Mouse (Mus musculus) CH12F3 (cell line): ENCODE measurements around the gene Aldh1a3.

Experiments
- in situ Hi-C: fragments of 300-500 bp; cut with MboI; formaldehyde crosslinking; loops from 2 replicates; pipeline ENCODE4 v1.14.3; 2020; ENCODE audit warnings: low sequenced_read_pairs

The Aldh1a3 gene

DNA sequence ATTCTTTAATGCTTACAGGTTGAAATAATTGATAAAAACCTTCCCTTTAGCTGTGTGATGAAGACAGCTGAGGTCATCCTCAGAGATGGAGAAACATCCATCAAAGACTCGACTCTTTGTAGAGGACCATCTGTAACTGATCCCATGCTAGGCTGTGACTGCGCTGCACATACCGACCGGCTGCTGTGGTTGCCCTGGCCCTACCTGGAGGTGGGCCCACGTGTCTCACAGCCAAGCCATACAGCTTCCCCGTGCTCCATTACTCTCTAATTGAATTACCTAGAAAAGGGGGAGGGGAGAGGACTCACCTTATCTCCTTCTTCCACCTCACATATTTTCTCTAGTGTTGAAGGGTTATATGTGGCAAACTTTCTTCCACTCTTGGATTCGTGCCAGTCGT lies 5.4 kb downstream of the Aldh1a3 start:
- in situ Hi-C loops = no loop called here

DNA sequence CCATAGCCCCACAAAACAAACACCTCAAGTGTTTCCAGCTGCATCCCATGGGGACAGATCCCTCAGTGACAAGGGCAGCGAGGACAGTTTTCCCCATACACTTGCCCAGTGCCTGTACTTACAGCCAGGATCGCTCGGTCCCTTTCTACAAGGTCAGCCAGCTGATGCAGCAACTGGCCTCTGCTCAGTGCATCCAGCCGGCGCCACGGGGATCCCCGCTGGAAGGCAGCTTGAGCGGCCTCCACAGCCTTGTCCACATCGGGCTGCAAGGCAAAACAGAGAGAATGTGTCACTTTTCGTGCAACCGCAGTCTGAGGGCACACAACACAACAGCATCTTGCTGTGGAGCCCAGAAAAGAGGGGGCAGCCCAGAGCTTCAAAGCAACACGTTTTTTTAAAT lies 8.3 kb downstream of the Aldh1a3 start:
- in situ Hi-C loops = no loop called here

DNA sequence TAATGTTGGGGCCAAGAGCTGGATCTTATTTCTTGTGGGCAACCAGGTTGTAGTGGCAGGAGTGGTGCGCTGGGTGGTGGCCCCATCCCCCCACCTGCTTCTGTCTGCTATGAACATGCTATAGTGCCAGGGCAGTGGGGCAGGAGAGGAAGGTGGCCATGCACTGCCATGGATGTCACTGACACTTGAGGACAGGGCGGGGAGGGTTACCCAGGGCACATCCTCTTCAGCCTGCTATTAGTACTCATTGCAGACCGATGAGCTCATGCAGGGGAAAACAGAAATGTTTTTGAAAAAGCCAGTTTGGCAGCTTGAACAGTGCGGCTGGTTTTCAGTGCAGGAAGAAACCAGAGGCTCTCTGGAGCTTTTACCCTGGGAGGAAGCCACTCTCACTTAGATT lies 10.5 kb downstream of the Aldh1a3 start:
- in situ Hi-C loops = no loop called here

DNA sequence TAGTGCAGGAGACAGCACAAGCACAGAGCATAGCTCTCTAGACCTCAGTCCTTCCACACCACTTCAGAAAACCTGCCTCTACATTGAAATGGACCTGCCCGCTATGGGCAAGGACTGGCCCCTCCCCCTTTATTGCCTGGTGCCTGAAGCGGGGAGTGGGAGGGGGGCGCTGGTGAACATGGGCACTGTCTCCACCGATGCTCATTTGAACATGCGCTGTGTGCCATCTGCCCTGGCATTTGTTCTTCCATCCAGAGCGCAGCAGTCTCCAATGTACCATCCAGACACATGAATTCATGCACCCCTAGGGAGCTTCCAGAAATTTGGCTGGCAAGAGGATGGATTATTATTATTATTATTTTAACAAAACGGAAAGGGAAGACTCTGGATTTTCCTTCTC lies 14.2 kb downstream of the Aldh1a3 start:
- in situ Hi-C loops = no loop called here

DNA sequence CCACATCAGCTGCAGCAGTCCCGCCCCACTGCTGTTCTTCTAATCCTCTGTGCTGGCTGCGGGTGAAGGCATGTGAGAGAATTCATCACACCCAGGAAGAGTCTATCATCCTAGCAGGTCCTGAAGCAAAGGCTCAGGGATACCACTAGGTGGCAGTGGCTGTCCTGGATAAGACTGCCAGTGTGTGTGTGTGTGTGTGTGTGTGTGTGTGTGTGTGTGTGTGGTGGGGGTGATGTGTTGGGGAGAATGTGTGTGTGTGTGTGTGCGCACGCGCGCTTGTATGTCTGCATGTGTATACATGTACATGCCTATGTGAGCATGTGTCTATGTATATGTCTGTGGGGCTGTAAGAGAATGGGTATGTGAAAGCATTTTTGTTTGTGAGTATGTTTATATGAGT lies 17.9 kb downstream of the Aldh1a3 start:
- in situ Hi-C loops = no loop called here

DNA sequence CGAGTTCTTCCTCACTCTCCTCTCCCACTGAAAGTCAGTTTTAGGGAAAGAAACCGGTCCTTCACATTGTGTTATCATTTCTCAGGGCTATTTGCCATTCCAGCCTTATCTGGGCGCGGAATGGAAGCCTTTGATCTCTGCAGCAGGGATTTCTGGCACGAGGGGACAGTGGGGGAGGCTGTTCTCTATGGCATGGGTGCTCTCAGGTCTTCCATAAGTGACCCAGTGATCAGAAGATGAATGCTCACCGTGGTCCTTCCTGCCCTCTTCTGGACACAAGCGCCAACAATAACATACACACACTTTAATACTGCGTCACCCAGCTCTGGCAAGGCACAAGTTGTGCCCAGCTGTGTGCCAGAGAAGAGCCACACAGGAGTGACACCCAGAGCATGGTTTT lies 20.3 kb downstream of the Aldh1a3 start:
- in situ Hi-C loops = no loop called here

DNA sequence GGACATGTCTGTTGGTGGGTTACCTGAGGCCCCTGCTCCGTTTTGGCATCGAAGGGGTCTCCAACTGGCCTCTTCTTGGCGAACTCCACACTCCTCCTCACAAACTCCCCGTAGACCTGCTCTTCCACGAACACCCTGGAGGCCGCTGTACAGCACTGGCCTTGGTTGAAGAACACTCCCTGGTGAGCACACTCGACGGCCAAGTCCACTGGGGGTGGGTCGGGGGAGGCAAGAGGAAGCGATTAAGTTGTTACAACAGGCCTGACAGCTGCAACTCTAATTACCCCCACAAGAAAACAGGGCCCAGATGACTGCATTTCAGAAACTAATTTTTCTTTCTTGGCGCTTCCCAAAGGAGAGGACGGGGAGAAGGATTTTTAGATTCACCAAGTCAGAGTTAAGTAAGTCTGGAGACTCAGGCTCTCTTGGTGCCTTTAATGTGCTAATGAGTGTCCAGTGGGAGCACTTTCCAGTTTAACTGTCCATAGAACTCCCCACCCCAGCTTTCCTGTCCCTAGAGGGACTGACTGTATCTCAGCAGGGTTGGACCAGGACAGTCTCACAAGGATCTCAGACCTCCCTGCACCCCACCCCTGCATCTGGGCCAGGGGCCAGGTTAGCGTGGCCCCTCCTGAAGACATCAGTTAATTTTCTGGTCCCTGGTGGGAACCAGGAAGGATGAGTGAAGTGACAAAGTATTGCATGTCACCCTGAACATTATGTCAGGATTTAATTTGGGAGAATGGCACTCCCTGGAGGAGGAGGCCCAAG lies 21.2 kb downstream of the Aldh1a3 start:
- in situ Hi-C loops = no loop called here

DNA sequence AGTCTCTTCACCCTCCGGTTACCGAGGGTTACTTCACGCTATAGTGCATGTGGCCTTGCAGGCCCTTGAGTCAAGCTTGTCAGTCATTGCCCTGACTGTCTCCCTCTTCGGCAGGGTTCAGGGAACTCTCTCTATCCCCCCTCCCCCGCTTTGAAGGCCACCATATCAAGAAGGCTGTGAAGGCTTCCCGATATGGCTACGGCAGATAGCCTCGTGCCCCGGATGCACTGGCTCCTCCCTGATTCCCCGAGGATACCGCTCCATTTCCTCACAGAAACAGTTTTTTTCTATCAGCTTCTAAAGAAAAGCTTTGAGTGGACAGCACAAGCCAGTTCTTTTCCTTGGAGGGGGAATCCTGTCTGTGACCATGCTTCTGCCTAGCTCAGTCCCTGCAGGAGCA lies 21.8 kb downstream of the Aldh1a3 start:
- in situ Hi-C loops = no loop called here

DNA sequence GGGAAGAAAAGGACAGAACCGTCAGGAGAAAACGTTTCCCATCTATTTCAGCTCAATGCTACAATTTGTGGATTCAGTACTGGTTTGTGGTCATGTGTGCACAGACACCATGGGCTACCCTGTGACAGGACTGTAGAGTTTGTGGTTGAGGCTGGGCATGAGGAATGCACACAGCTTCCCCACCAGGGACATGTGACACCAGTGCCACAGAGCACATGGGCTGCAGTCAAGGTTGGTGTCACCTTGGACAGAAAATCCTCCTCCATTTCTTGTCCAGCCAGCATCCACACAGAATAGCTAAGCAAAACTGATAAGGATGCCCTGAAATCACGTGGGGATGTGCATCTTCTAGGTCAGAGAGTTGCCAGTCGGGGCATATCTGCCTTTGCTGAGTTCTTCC lies 22.5 kb downstream of the Aldh1a3 start:
- in situ Hi-C loops = no loop called here

DNA sequence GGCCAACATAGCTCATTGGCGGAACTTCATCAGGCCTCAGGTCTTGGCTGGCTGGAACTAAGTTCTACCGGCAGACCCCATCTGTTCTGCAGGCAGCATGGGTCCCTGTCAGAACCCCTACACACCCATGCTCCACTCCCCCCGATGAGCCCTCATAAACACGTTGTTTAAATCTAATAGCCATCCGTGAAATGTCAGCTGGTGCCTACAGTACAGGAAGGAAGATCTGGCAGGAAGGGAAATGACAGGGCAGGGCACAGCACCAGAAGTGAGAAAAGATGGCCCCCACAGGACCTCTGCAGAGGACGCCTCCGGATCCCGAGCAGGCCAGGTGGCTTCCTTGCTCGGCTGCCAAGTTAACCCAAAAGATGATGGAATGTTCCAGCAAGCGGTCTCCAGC lies 23.2 kb downstream of the Aldh1a3 start:
- in situ Hi-C loops = no loop called here

DNA sequence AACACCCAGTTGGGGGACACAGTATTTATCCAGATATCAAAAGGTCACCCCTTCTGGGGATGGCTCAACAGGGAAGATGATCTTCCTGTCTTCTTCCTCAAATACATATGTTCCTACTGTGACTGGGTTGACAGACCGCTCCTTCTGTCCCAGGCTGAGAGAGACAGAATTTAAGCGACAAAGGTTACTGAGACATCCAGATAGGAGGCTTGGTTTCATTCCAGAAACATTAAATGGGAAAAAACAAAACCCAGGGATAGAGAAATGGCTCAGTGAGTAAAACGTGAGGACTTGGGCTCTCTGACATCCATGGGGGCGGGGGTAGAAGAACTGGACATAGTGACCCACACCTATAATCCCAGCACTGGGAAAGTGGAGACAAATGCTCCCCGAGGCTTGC lies 24.4 kb downstream of the Aldh1a3 start:
- in situ Hi-C loops = no loop called here

DNA sequence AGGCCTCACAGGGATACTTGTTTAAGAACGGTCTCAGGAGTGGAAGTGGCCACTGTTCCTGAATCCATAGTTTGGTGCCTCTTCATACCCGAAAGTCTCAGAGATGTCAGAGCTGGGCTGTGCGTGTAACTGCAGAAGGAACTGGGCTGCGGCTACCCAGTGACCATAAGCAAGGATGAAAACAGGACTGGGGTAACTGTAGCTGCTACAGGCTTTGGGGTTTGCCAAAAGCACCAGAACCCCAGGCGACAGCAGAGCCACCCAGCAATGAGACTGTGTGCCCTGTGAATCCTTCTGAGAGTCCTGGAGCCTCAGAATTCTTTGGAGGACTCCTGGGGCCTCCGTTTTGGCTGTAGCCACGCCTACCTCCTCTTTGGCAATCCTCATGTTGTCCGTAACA lies 25.7 kb downstream of the Aldh1a3 start:
- in situ Hi-C loops = no loop called here

DNA sequence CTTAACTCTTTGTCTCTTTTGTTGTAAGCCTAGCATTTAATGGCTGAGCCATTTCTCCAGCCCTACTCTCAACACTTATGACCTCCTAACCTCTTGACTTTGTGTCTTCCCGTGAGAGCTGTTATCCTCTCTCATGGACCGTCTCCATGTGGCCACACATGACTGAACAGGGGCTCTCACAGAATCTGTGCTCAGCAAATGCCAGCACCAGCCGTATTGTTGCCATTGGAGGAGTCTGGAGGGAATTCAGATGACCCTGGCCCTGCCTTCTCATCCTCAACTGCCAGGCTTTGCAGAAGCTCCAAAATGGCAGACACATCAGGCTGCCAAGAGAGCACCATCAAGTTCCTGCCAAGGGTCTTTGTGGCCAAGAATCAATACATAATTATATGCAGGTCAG lies 30.0 kb downstream of the Aldh1a3 start:
- in situ Hi-C loops = no loop called here

DNA sequence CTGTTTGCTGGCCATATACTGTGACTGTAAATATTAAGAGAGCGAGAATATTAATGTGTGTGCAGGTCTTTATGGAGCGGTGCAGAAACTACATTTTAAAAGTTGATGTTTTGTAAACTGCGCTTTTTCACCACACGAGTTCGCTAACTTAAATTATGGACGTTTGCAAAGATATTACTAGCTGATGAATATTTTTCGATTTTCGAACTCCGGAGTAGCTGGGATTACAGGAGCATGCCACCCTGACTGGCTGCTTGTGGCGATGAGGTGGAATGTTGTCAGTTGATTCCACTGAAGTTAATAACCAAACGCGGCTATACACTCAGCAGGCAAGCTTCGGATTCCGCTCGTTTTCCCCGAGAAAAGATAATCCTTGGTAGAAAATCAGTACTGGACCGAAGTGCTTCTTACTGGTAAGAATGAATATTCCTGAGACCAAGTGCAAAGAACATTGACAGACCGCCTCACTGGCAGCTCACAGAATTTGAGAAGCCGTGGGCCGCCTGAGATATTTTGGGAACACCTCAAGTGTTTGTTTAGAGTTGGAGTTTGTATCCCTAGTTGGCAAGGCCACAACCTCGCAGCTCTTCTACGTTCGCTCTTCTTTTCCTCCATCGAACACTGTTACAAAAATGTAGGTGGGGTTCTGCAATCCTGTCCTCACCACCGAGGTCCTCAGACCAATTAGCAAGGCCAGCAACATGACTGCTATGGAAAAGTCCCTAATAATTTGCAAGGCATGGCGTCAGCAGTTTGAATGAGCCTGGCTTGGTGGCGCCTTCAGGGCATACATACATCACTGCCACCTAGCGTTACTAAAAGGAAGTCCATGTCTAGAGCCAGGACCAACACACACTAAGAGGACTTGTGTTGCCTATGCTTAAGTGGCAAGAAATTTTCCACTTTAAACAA lies 38.4 kb downstream of the Aldh1a3 start:
- in situ Hi-C loops = loop anchor here (10.0 kb wide), 1 partner anchor 74 kb away; no protein-coding TSS in a partner anchor

DNA sequence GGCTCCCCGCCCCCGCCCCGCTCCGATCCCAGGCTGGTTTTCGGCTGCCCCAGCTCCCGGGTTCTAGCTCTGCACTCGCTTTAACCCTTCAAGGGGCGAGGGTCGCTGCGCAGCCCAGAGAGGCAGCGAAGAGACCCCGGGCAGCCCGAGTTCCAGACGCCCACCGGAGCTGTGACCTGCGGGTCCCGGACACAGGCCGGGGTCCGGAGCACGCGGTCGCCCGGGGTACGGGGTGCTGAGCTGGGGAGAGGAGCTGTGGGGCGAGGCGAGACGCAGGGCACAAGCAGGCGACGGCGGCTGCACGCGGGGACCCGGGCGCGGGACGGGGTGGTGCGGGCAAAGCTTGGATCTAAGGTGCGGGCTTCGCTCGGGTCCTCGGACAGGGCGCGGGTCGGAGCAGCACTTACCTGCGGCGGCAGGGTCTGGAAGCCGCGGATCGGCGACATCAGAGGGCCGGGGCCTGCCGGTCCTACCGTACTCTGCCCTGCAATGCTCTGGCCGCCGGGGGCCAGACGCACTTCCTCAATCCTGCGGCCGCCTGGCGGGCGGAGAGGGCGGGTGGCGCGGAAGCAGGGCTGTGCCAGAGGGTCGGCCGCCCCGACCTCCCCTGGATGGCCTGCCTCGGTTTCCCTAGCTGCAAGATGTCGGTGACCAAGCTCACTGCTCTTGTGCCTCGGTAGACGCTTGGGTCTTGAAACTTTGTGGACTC lies 39.4 kb downstream of the Aldh1a3 start, which contains the start of gene Lrrk1:
Gene Lrrk1, minus strand, starts transcription at position 538 of the 709 bp plus-strand sequence.
- in situ Hi-C loops = loop anchor here (10.0 kb wide), 1 partner anchor 73 kb away; no protein-coding TSS in a partner anchor

DNA sequence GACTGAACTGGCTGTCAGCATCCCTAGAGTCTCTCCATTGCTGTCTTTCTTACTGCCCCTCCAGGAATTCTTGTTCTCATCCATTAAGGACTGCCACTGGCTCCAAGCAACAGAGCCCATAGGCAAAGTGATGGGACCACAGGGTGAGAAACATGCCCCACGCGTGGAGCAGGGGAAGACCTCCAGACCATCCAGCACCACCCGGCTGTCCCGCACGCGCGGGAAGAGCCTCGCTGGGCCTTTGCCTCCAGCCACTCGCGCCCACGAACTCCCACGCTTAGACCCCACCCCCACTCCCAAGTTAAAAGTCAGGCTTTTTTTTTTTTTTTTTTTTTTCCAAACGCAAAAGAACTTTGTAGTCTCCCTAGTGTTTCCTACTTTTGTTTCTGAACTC lies 39.9 kb downstream of the Aldh1a3 start:
- in situ Hi-C loops = loop anchor here (10.0 kb wide), 1 partner anchor 73 kb away; no protein-coding TSS in a partner anchor

DNA sequence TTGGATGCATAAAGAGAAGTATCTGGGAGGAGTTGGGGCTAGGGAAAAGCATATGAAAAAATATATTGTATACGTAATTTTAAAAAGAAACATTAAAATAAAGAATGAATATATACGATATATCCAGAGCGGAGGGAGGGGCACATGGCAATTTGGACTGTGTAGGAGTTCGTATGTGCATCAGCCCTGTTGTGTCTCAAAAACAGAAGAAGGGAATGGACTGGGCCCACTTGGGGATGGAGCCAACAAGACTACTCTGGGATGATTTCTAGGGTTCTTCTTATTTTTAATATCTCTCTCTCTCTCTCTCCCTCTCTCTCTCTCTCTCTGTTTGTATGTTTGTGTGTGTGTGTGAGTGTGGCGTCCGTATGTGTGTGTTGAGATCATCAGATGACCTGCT lies 40.9 kb downstream of the Aldh1a3 start:
- in situ Hi-C loops = loop anchor here (10.0 kb wide), 1 partner anchor 72 kb away; no protein-coding TSS in a partner anchor

DNA sequence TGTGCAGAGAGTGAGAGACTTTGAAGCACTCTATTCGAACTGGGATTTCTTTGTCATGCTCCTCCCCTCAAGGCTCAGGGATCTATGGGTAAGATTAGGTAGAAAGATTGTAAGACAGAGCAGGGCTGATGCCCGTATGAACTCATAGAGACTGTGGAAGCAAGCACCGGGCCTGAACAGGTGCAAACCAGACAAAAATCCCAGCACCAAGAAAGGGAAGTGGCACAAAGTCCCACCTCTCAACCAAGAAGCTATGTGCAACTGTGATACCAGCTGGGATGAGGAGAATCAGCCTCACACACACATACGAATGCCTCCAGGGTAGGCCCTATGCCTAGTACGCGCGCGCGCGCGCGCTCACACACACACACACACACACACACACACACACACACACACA lies 41.5 kb downstream of the Aldh1a3 start:
- in situ Hi-C loops = loop anchor here (10.0 kb wide), 1 partner anchor 71 kb away; no protein-coding TSS in a partner anchor

DNA sequence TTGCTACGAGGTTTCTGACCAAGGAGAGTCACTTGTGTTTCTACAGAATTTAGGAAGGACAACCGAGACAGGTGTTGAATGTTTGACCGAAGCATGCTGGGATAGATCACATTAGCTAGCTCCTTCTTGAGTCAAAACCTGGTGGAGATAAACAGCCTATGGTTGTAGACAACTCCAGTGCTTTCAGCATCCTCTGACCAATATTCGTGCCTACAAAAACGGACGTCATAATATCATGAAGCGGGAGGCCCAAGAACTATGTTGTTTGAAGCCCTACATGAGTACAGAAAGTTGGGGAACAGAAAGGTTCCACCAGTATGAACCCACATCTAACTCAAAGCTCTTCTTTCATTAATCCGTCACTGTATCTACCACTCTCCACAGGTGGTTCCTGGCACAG lies 42.4 kb downstream of the Aldh1a3 start:
- in situ Hi-C loops = loop anchor here (10.0 kb wide), 1 partner anchor 70 kb away; no protein-coding TSS in a partner anchor

DNA sequence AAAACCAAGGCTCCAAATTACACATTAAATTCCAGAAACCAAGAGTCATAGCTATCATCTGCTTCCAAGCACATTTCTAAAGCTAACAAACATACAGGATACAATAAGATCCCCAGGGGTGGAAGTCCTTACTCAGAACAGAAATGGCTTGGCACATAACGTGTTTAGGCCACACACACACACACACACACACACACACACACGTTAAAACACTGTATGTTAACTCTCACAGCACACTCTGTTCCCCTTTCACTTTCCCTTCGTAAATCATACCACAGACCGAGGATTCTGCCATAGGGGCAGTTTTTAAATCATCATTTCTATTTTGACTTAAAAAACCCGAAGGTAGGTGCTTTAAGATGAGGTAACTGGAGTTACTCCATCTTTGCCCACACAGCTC lies 43.1 kb downstream of the Aldh1a3 start:
- in situ Hi-C loops = loop anchor here (10.0 kb wide), 1 partner anchor 69 kb away; no protein-coding TSS in a partner anchor

DNA sequence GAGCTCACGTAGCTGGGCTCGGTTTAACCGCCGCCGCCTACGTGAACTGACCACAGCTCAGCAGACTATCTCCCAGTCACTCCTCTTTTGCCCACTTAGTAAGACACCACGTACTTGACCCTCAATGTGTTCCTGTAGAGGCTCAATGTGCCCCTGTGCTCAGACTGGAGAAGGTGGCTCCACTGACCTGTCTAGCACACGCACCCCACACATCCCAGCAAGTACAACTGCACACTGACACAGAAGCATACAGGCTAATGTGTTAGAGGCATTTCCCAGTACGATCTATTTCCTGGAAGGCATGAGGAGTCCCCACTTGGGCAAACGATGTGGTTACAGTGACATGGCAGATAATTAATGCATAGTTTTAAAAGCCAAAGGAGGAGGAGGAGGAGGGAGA lies 50.8 kb downstream of the Aldh1a3 start:
- in situ Hi-C loops = no loop called here
